Mouse (Mus musculus): ENCODE measurements around the gene Gm17124. TPM values are rescaled to one million over a fixed set of nuclear protein-coding genes. Genes with fewer than 3 reads are reported as not detected.
"Not testable (repeated sequence)": the region's sequence is repeated elsewhere in the genome, so short reads cannot be mapped to it uniquely, and the experiment has no call there.

Gene Gm17124
- not detected in 2 replicates for polyA plus RNA-seq (2015; fragmentation: Nextera tagmentation; extraction: Ambion mirVana)

GRCm38 (mm10) chr14:42599782-42600181 is at the start of gene Gm17124:
Gm17124 (minus strand) TSS chr14:42599882.
- H3K9me3 ChIP-seq (replicated peaks); H3K4me2 ChIP-seq; H3K27ac ChIP-seq (replicated peaks); H3K36me3 ChIP-seq (replicated peaks); ATAC-seq (ENCODE audit: insufficient read depth); H3K4me1 ChIP-seq (replicated peaks); H3K9ac ChIP-seq; H3K4me3 ChIP-seq (replicated peaks); H3K27me3 ChIP-seq: not testable (repeated sequence)
- WGBS (ENCODE audit: insufficient replicate concordance) = no CpG with 5 or more reads among the region's 3 CpGs

- H3K9me3 ChIP-seq (replicated peaks); H3K27me3 ChIP-seq; ATAC-seq (ENCODE audit: insufficient read depth); H3K27ac ChIP-seq (replicated peaks); H3K36me3 ChIP-seq (replicated peaks); H3K9ac ChIP-seq; H3K4me1 ChIP-seq (replicated peaks); H3K4me2 ChIP-seq; H3K4me3 ChIP-seq (replicated peaks): not testable (repeated sequence)
- no CpG with 5 or more reads among the region's 2 CpGs for WGBS (ENCODE audit: insufficient replicate concordance)
Measured at GRCm38 (mm10) chr14:42641817-42642216, 42.1 kb upstream of the Gm17124 start, which contains the start of gene Gm3633. Gm3633 (minus strand) TSS chr14:42641917.

Small RNA genes lying within 50 kb of the gene (microRNA-seq; reads per million reads assigned to microRNA genes)
- gene Gm23620 (not detected), gene Gm25228 (not detected)

Other genes with a start within 250 kb of the Gm17124 start
- not detected in 2 replicates for gene Gm8005, start 160.2 kb downstream of the Gm17124 start, polyA plus RNA-seq (2015; fragmentation: Nextera tagmentation; extraction: Ambion mirVana)
- gene Gm8011, start 136.0 kb downstream of the Gm17124 start, polyA plus RNA-seq (2015; fragmentation: Nextera tagmentation; extraction: Ambion mirVana) = not detected in 2 replicates
- not detected in 2 replicates for gene Gm8020, start 97.5 kb downstream of the Gm17124 start, polyA plus RNA-seq (2015; fragmentation: Nextera tagmentation; extraction: Ambion mirVana)
- not detected in 2 replicates for gene Gm8024, start 75.6 kb downstream of the Gm17124 start, polyA plus RNA-seq (2015; fragmentation: Nextera tagmentation; extraction: Ambion mirVana)
- not detected in 2 replicates for gene Gm3633, start 42.0 kb upstream of the Gm17124 start, polyA plus RNA-seq (2015; fragmentation: Nextera tagmentation; extraction: Ambion mirVana)
- gene Gm10378, start 56.1 kb upstream of the Gm17124 start, polyA plus RNA-seq (2015; fragmentation: Nextera tagmentation; extraction: Ambion mirVana) = not detected in 2 replicates
- gene Gm3015, start 168.9 kb upstream of the Gm17124 start, polyA plus RNA-seq (2015; fragmentation: Nextera tagmentation; extraction: Ambion mirVana) = not detected in 2 replicates
- gene Gm10377, start 198.1 kb upstream of the Gm17124 start, polyA plus RNA-seq (2015; fragmentation: Nextera tagmentation; extraction: Ambion mirVana) = not detected in 2 replicates

Data from liver, embryonic 15.5 days (tissue).